Mouse (Mus musculus): Measurements from ENCODE around the gene Pnpla3.

The Pnpla3 gene

DNA sequence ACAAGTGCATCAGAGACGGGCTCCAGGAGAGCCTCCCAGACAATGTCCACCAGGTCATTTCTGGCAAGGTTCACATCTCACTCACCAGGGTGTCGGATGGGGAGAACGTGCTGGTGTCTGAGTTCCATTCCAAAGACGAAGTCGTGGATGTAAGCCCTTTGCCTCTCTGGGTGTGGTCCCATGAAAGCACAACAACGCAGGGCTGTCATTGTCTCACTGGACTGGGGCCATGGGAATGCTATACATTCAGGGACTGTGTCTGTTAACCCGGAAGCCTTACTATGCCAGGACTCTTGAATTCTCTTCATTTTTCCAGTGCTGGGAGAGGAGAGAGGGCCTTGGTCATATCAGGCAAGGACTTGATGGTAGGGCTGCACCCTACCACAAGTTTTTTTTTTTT lies 3.5 kb downstream of the Pnpla3 start:
- in situ Hi-C loops (cut with MboI, MseI) = no loop called here

DNA sequence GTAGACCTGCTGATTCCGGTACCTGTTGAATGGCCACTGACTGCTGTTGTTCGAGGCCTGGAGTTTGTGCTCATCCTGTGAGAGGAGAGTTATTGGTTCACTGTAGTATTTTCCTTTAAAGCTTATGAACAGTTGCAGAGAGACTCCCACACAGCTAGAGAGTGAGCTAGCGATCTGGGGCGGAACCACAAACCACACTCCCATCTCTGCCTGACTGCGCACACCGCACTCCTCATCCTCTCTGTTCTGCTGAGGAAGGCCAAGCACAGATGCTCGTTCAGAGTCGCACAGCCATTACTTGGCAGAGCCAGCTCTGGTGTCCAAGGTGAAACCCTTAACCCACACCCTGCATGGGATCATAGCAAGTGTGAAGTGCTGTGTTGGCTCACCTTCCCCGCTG lies 11.1 kb downstream of the Pnpla3 start:
- in situ Hi-C loops (cut with MboI, MseI) = loop anchor here in 1 of 2 experiments (25.0 kb wide), 1 partner anchor 1066 kb away; the partner anchor contains the start of gene Rrp7a

DNA sequence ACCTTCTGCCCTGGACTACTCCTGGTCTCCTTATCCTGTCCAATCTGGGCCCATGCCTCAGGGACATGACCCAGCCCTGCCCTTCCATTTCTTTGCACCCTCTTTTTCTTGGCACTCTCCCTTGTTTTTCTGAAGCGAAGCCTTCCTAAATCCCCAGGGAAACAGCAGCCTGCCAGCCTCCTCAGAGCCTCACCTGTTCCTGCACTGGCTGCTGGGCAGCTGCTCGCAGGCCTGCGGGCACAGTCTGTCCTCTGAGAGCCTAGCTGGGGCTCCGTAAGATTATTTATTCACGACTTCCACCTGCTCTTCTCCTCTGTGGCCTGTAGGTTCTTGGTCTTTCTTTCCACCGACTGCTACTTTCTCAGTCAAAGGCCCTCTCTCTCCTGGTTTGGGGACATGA lies 14.4 kb downstream of the Pnpla3 start:
- in situ Hi-C loops (cut with MboI, MseI) = loop anchor here in 1 of 2 experiments (25.0 kb wide), 1 partner anchor 1070 kb away; the partner anchor contains the start of gene Rrp7a

- in situ Hi-C loops (cut with MboI, MseI) = loop anchor here in 1 of 2 experiments (25.0 kb wide), 1 partner anchor 1072 kb away; the partner anchor contains the start of gene Rrp7a
These were observed 16.3 kb downstream of the Pnpla3 start for GRCm38 (mm10) chr15:84183967-84184366.

DNA sequence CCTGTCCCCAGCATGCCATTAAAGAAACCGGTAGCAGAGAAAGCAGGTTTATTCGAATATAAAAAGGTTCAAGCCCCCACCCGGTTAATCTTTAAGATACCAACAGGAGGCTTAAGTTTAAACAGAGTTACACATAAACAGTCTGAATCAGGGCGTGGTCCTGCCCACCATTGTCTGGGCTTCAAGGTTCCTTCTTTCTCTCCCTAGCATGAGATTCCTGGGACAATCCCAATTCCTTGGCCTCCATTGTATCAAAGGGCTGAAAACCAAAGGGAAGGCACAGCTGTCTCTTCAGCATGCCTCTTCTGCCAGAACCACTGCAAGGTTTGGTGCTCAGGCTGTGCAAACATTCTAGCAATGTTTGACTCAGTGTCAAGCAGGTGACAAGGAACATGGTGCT lies 18.6 kb downstream of the Pnpla3 start:
- in situ Hi-C loops (cut with MboI, MseI) = loop anchor here in 1 of 2 experiments (25.0 kb wide), 1 partner anchor 1074 kb away; the partner anchor contains the start of gene Rrp7a

DNA sequence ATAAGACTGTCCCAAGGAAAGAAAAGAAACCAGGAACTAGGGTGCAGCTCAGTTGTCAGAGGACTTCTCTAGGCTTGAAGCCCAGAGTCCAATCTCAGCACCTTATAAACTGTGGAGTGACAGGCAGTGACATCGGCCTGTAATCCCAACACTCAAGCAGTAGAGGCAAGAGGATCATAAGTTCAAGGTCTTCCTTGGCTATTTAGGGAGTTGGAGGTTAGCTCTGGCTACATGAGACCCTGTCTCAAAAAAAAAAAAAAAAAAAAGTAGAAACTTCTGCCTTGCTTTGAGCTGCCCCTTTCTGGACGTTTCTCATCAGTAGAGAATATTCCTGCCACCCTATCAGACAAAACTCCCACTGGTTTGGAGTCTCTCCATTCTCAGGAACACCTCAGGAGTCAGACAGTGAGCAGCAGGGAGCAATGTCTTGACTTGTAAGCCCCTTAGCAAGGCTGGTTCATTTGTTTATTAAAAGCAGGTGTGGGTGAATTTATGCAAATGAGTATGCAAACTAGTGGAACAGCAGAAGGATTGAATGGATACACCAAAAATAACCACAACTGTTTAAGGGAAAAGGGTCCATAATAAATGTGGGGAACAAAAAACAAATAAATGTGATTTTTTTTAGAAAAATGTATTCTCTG lies 21.4 kb downstream of the Pnpla3 start:
- in situ Hi-C loops (cut with MboI, MseI) = loop anchor here in 1 of 2 experiments (25.0 kb wide), 1 partner anchor 1077 kb away; the partner anchor contains the start of gene Rrp7a

- in situ Hi-C loops (cut with MboI, MseI) = loop anchor here in 1 of 2 experiments (25.0 kb wide), 1 partner anchor 1078 kb away; the partner anchor contains the start of gene Rrp7a
These were observed 22.2 kb downstream of the Pnpla3 start for GRCm38 (mm10) chr15:84189881-84190280.

DNA sequence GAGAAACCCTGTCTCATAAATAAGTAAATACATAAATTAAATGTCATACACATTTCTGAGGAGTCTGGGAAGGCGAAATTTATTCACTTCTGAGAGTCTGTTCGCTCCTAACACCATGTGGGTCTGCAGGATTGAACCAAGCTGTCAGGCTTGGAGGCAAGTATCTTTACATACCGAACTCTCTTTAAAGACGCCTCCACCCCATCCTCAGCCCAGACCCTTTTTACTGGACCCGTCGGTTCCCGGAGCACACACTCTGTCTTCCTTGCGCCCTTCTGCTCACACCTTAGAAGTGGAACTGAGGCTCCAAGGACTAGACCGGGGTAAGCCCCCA lies 24.1 kb downstream of the Pnpla3 start:
- in situ Hi-C loops (cut with MboI, MseI) = loop anchor here in 1 of 2 experiments (25.0 kb wide), 1 partner anchor 1079 kb away; the partner anchor contains the start of gene Rrp7a

DNA sequence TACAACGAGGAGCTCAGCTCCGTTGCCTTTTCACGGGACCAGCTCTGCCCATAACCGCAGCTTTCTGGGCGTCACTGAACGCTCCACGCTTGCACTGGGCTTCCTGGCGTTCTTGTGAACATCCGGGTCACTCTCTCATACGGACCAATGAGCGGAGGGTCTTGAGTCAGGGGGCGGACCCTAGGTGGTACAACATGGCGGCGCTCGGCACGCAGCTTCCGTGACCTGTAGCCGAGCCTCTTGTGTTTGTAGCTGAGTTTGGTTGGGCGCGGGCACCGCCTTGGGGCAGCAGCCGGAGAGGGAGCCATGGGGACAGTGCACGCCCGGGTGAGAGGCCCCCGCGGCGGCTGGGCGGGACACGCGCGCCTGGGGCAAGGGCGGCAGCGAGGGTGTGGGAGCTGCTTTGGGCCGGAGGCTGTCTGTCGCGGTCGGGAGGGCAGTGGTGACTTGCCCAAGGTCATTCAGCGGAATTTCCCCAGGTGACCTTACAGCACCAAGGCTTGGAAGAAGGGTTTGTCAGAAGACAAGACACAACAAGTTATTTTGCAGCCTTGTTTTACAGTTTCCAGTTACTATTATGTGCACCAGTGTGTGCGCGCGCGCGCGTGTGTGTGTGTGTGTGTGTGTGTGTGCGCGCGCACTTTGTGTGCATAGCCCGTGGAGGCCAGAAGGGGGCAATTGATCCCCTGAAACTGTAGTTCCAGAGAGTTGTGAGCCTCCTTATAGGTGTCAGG lies 24.6 kb downstream of the Pnpla3 start, which contains the start of gene Samm50:
TSS of gene Samm50 (plus strand) at position 184 of the 734 bp plus-strand sequence.
- in situ Hi-C loops (cut with MboI, MseI) = loop anchor here in 1 of 2 experiments (25.0 kb wide), 1 partner anchor 1080 kb away; the partner anchor contains the start of gene Rrp7a

DNA sequence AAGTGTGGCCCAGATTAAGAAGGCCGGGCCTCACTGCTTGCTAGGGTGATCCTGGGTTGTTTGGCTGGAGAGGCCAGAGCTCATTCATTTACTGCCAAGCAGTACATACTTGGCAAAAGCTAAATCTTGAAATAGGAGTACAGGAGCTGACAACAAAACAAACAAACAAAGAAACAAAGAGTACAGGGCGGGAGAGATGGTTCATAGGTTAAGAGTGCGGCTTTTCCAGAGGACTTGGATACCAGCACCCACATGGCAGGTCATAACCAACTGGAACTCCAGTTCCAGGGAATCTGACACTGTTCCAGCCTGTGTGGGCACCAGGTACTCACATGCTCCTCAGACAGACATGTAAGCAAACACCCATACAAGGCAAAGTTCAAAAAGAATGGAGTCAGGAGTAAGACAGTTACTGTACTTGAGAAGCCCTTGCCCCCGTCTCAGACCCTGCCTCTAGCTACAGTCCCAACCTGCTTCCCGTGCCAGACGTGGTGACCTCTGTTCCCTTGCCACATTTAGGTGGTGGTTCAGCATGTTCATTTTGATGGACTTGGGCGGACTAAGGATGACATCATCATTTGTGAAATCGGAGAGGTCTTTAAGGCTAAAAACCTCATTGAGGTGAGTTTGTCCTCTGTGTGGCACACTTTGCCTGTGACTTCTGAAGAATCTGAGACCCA lies 29.0 kb downstream of the Pnpla3 start:
- in situ Hi-C loops (cut with MboI, MseI) = loop anchor here in 1 of 2 experiments (25.0 kb wide), 1 partner anchor 1084 kb away; the partner anchor contains the start of gene Rrp7a

GRCm38 (mm10) chr15:84207327-84207726 lies 39.7 kb downstream of the Pnpla3 start:
- in situ Hi-C loops (cut with MboI, MseI) = loop anchor here in 1 of 2 experiments (10.0 kb wide), 1 partner anchor 973 kb away; no protein-coding TSS in a partner anchor

GRCm38 (mm10) chr15:84209517-84210412 lies 42.1 kb downstream of the Pnpla3 start:
- in situ Hi-C loops (cut with MboI, MseI) = loop anchor here in 1 of 2 experiments (10.0 kb wide), 1 partner anchor 975 kb away; no protein-coding TSS in a partner anchor

DNA sequence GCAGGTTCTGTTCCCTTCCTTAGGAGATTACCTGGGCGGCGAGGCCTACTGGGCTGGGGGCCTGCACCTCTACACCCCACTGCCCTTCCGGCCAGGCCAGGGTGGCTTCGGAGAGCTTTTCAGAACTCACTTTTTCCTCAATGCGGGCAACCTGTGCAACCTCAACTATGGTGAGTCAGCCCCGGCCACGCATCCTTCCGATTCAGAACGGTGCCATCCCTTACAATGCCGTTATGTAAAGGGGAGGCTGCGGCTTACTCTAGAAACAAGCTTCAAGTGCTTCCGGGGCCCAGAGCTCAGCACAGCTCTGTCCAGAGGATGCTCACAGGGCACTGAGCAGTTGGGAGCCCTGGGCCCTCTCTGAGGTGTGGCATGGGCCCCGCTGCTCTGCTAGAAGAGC lies 42.8 kb downstream of the Pnpla3 start:
- in situ Hi-C loops (cut with MboI, MseI) = no loop called here

DNA sequence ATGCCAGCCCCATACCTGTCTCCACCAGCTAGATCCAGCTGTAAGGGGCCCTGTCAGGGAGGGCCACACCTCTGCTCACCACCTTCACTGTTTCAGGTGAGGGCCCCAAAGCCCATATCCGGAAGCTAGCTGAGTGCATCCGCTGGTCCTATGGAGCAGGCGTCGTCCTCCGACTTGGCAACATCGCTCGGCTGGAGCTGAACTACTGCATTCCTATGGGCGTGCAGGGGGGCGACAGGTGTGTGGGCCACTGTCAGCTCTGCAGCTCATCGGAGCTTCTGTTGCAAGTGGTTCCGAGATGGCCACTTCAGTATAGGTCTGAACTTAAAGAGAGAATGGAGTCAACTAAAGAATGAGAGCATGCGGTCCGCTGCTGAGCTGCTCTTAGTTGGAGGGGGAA lies 43.3 kb downstream of the Pnpla3 start:
- in situ Hi-C loops (cut with MboI, MseI) = no loop called here

GRCm38 (mm10) chr15:84211564-84211963 lies 43.9 kb downstream of the Pnpla3 start:
- in situ Hi-C loops (cut with MboI, MseI) = no loop called here

GRCm38 (mm10) chr15:84212031-84212755 lies 44.6 kb downstream of the Pnpla3 start:
- in situ Hi-C loops (cut with MboI, MseI) = no loop called here

GRCm38 (mm10) chr15:84212756-84213105 lies 45.1 kb downstream of the Pnpla3 start:
- in situ Hi-C loops (cut with MboI, MseI) = no loop called here

DNA sequence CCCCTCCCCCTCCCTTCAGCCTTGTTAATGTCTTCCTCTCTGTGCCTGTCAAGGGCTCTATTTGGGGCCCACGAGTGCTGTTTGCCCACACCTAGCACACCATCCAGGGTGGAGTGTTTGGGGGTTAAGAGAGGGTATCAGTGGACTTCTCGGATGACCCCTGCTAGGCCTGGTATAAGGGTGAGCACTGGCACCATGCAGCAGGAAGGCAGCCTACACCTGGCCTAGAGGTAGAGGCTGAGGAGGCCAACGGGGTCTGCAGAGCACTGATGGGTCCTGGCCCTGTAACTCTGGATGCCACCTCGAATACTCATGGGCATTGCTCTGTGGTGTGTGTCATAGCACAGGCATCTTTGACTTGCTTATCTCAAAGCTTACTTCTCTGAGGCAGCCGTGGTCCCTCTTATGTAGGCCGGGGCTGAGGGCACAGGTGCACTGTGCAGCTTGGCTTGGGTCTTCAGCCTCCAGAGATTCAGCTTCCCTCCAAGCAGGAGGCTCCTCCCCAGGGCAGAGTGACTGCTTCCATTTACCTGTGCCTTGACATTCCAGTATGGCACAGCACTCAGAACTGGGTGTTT lies 45.6 kb downstream of the Pnpla3 start:
- in situ Hi-C loops (cut with MboI, MseI) = no loop called here

DNA sequence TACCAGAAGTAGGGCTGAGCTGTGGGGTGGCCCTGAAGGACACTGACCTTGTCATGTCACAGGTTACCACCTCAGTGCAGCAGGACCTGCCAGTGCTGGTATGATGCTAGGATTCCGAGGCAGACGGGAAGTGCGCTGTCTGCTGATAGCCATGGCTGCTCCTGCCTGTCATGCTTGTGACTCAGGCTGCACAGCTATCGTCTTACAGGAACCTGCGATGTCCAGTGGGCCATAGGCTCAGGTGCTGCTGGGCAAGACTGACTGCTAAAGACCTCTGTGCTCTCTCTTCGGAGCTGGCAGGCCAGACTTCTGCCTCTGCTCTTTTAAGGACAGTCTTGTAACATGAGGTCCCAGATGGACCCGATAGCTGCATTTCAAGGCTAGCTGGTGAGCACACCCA lies 46.8 kb downstream of the Pnpla3 start:
- in situ Hi-C loops (cut with MboI, MseI) = no loop called here

GRCm38 (mm10) chr15:84215273-84215672 lies 47.6 kb downstream of the Pnpla3 start:
- in situ Hi-C loops (cut with MboI, MseI) = no loop called here
